ENCODE assay signal across 23 mouse cellular contexts in genomic region chr9:69900871-69901270, GRCm38 (mm10).
DNase-seq lines count a peak whose midpoint lies in the region; ATAC-seq and TF ChIP-seq lines count a peak whose summit lies in the region.
"Had no signal": no experiment of that assay in that cellular context is flagged by ENCODE, and none has a peak within 500 bp of the region (broad histone marks: within the 10 kb centered on the region; RNA-seq: fewer than 3 reads in every experiment).

No protein-coding gene starts in this region.

- no peak overlapping the region for H3K9ac ChIP-seq in forebrain, embryonic 14.5 days (ENCODE audit: low read length)
- H3K9ac ChIP-seq in forebrain, embryonic 13.5 days: no peak overlapping the region
- H3K9ac ChIP-seq in midbrain, postnatal 0 days (replicated peaks; ENCODE audit: low read length, poor library complexity, severe bottlenecking): no peak overlapping the region
- H3K9ac ChIP-seq in midbrain, embryonic 13.5 days (replicated peaks): no peak overlapping the region
- H3K9ac ChIP-seq: embryonic facial prominence, embryonic 12.5 days; forebrain, embryonic 12.5 days; forebrain, postnatal 0 days; hindbrain, embryonic 12.5 days; hindbrain, embryonic 15.5 days had no signal

- TF ChIP-seq CTCF in midbrain, postnatal 0 days (IDR thresholded peaks at IDR 0.05): no peak

- ATAC-seq in cerebellum, adult (ENCODE audit: insufficient number of reproducible peaks, low FRiP score, low TSS enrichment): no peak
- no peak for ATAC-seq in forebrain, embryonic 14.5 days
- ATAC-seq in forebrain, embryonic 13.5 days: no peak
- ATAC-seq in midbrain, postnatal 0 days (ENCODE audit: low FRiP score): no peak
- ATAC-seq in midbrain, embryonic 13.5 days: no peak
- ATAC-seq: activated CD4-positive, CD25-positive, alpha-beta regulatory T cell, adult 4 months; forebrain, postnatal 0 days had no signal

- H3K27me3 ChIP-seq in forebrain, embryonic 14.5 days (replicated peaks; ENCODE audit: control insufficient read depth, insufficient read depth, low read length): peaks cover 9% of the 10 kb centered on the region
- peaks cover 30% of the 10 kb centered on the region for H3K27me3 ChIP-seq in forebrain, embryonic 13.5 days
- H3K27me3 ChIP-seq in midbrain, postnatal 0 days (ENCODE audit: insufficient read depth, low read length): no peaks in the 10 kb centered on the region
- H3K27me3 ChIP-seq in midbrain, embryonic 13.5 days: peaks cover 6% of the 10 kb centered on the region; the same call in 1 of the 2 replicates
- H3K27me3 ChIP-seq: hindbrain, embryonic 12.5 days; hindbrain, embryonic 15.5 days had no signal

- no peaks in the 10 kb centered on the region for H3K9me3 ChIP-seq in forebrain, embryonic 14.5 days (replicated peaks; ENCODE audit: control insufficient read depth, low read length)
- no peaks in the 10 kb centered on the region for H3K9me3 ChIP-seq in forebrain, embryonic 13.5 days (replicated peaks)
- no peaks in the 10 kb centered on the region for H3K9me3 ChIP-seq in midbrain, postnatal 0 days (ENCODE audit: low read length)
- H3K9me3 ChIP-seq in midbrain, embryonic 13.5 days: no peaks in the 10 kb centered on the region
- H3K9me3 ChIP-seq: embryonic facial prominence, embryonic 12.5 days; forebrain, embryonic 12.5 days; hindbrain, embryonic 12.5 days; hindbrain, embryonic 15.5 days had no signal

- DNase-seq in cerebellum, postnatal 10 days: peak; percentile 50 to 53
- DNase-seq in forebrain, embryonic 14.5 days (ENCODE audit: low spot score): peak; percentile 25
- peak; percentile 14 for DNase-seq in lung, postnatal 10 days
- no peak for DNase-seq in lung, postnatal 4 days
- DNase-seq in midbrain, postnatal 0 days (ENCODE audit: low spot score): peak; percentile 13
- DNase-seq: adrenal gland, adult 8-10 months; adrenal gland, postnatal 25 days; cerebellum, adult 18-20 months; cerebellum, adult 9-10 months; forebrain, postnatal 0 days; gastrocnemius, adult 2 months; gastrocnemius, postnatal 14 days; heart, adult 11 months had no signal

- no peaks in the 10 kb centered on the region for H3K36me3 ChIP-seq in forebrain, embryonic 14.5 days (ENCODE audit: control insufficient read depth, insufficient read depth, low read length)
- H3K36me3 ChIP-seq in forebrain, embryonic 13.5 days (ENCODE audit: poor library complexity, severe bottlenecking): no peaks in the 10 kb centered on the region
- H3K36me3 ChIP-seq in midbrain, postnatal 0 days (ENCODE audit: insufficient read depth, low read length): no peaks in the 10 kb centered on the region
- no peaks in the 10 kb centered on the region for H3K36me3 ChIP-seq in midbrain, embryonic 13.5 days
- H3K36me3 ChIP-seq: embryonic facial prominence, embryonic 12.5 days; forebrain, embryonic 12.5 days; hindbrain, embryonic 12.5 days; hindbrain, embryonic 15.5 days had no signal

- H3K27ac ChIP-seq in forebrain, embryonic 14.5 days (ENCODE audit: low read depth, low read length): no peak overlapping the region
- no peak overlapping the region for H3K27ac ChIP-seq in forebrain, embryonic 13.5 days
- H3K27ac ChIP-seq in midbrain, postnatal 0 days (ENCODE audit: low read depth, low read length): no peak overlapping the region
- no peak overlapping the region for H3K27ac ChIP-seq in midbrain, embryonic 13.5 days
- H3K27ac ChIP-seq: embryonic facial prominence, embryonic 12.5 days; forebrain, embryonic 12.5 days; gastrocnemius, adult 2 months; hindbrain, embryonic 12.5 days; hindbrain, embryonic 15.5 days had no signal

- H3K4me1 ChIP-seq in forebrain, embryonic 14.5 days (ENCODE audit: control insufficient read depth, insufficient read depth, low read length): no peaks in the 10 kb centered on the region
- H3K4me1 ChIP-seq in forebrain, embryonic 13.5 days: no peaks in the 10 kb centered on the region; the same call in 1 of the 2 replicates
- 0 out of 2 replicates have a peak, but pooled peaks cover 2% of the 10 kb centered on the region for H3K4me1 ChIP-seq in midbrain, postnatal 0 days (ENCODE audit: insufficient read depth, low read length)
- H3K4me1 ChIP-seq in midbrain, embryonic 13.5 days (replicated peaks): peaks cover 31% of the 10 kb centered on the region

- no peak overlapping the region for H3K4me2 ChIP-seq in forebrain, embryonic 14.5 days (ENCODE audit: low read length)
- no peak overlapping the region for H3K4me2 ChIP-seq in forebrain, embryonic 13.5 days
- H3K4me2 ChIP-seq in midbrain, postnatal 0 days (ENCODE audit: low read depth, low read length, poor library complexity, severe bottlenecking): no peak overlapping the region
- H3K4me2 ChIP-seq in midbrain, embryonic 13.5 days (replicated peaks): no peak overlapping the region
- H3K4me2 ChIP-seq: embryonic facial prominence, embryonic 12.5 days; forebrain, embryonic 12.5 days; heart, embryonic 11.5 days; hindbrain, embryonic 12.5 days; hindbrain, embryonic 15.5 days had no signal

- H3K4me3 ChIP-seq in forebrain, embryonic 14.5 days (ENCODE audit: low read depth, low read length): no peak overlapping the region
- no peak overlapping the region for H3K4me3 ChIP-seq in forebrain, embryonic 13.5 days
- H3K4me3 ChIP-seq in midbrain, postnatal 0 days (ENCODE audit: low read depth, low read length): no peak overlapping the region
- no peak overlapping the region for H3K4me3 ChIP-seq in midbrain, embryonic 13.5 days (replicated peaks)
- H3K4me3 ChIP-seq: embryonic facial prominence, embryonic 12.5 days; erythroblast, embryonic 14.5 days; forebrain, embryonic 12.5 days; gastrocnemius, adult 2 months; hindbrain, embryonic 12.5 days; hindbrain, embryonic 15.5 days had no signal

- WGBS in forebrain, embryonic 14.5 days: 69% methylated on average over 6 of the region's 6 CpGs
- 67% methylated on average over 6 of the region's 6 CpGs for WGBS in forebrain, embryonic 13.5 days
- WGBS in midbrain, postnatal 0 days: 60% methylated on average over 6 of the region's 6 CpGs
- WGBS in midbrain, embryonic 13.5 days: 73% methylated on average over 6 of the region's 6 CpGs

Comparison
In these comparisons a context has a peak if more than half of its experiments do, and no peak if none do; other contexts are left out.
1. DNase-seq: peak in cerebellum, postnatal 10 days (2 of 2), forebrain, embryonic 14.5 days (single experiment), lung, postnatal 10 days (single experiment) and midbrain, postnatal 0 days (single experiment); none in lung, postnatal 4 days (0 of 2).